Mouse (Mus musculus) liver, embryonic 11.5 days (tissue): Measurements from ENCODE around the gene Mturn. TPM values are rescaled to one million over a fixed set of nuclear protein-coding genes. Genes with fewer than 3 reads are reported as not detected.

Experiments
- ATAC-seq: fragments of 200-750 bp; cut with Nextera tagmentation; replicated peaks from 2 replicates; pipeline ENCODE4 v1.8.0; 2017; ENCODE audit warnings: moderate number of reproducible peaks, mild to moderate bottlenecking, moderate TSS enrichment, moderate library complexity; ENCODE audit not compliant: low FRiP score
- DNase-seq: peaks from one replicate; pipeline ENCODE4 v3.0.0-alpha.2; 2017; ENCODE audit warnings: low spot score
- H3K27ac ChIP-seq: fragments of 300-500 bp; sonication (generic); 2 replicates; pipeline ENCODE4 v1.5.1; 2014; ENCODE audit warnings: mild to moderate bottlenecking, low read depth, low read length, control low read depth
- H3K27me3 ChIP-seq: fragments of 300-500 bp; sonication (generic); replicated peaks from 2 replicates; pipeline ENCODE4 v1.6.1; 2014; ENCODE audit warnings: low read length, mixed read lengths; ENCODE audit not compliant: control insufficient read depth, insufficient read depth
- H3K36me3 ChIP-seq: fragments of 300-500 bp; sonication (generic); 2 replicates; pipeline ENCODE4 v1.6.1; 2014; ENCODE audit warnings: mild to moderate bottlenecking, low read length, moderate library complexity, mixed read lengths; ENCODE audit not compliant: control insufficient read depth, insufficient read depth
- H3K4me1 ChIP-seq: fragments of 300-500 bp; sonication (generic); replicated peaks from 2 replicates; pipeline ENCODE4 v1.6.1; 2014; ENCODE audit warnings: low read length, mixed read lengths; ENCODE audit not compliant: control insufficient read depth, insufficient read depth
- H3K4me2 ChIP-seq: fragments of 300-500 bp; sonication (generic); 2 replicates; pipeline ENCODE4 v1.6.1; 2014; ENCODE audit warnings: mild to moderate bottlenecking, control low read depth, moderate library complexity
- H3K4me3 ChIP-seq: fragments of 300-500 bp; sonication (generic); 2 replicates; pipeline ENCODE4 v1.5.1; 2014; ENCODE audit warnings: low read depth, low read length, control low read depth
- H3K9ac ChIP-seq: fragments of 300-500 bp; sonication (generic); 2 replicates; pipeline ENCODE4 v1.6.1; 2014; ENCODE audit warnings: low read depth, low read length, control low read depth
- H3K9me3 ChIP-seq: fragments of 300-500 bp; sonication (generic); 2 replicates; pipeline ENCODE4 v1.6.1; 2016; ENCODE audit warnings: low read length, inconsistent platforms, mixed read lengths; ENCODE audit not compliant: control insufficient read depth
- WGBS: fragments of 180-500 bp; shearing (Covaris S2); extraction: QIAGEN DNeasy Blood & Tissue Kit; methylation state at CpG from one replicate; pipeline ENCODE4 v1.1.7; 2014; 5-methylcytosine and 5-hydroxymethylcytosine counted together
- polyA plus RNA-seq: library from polyadenylated mRNA; unstranded; fragments of >200 nt; fragmentation: Nextera tagmentation; extraction: Ambion mirVana; gene quantifications from 2 replicates; pipeline ENCODE4 v1.2.1, GENCODE M21; 2014

The Mturn gene
- polyA plus RNA-seq, 1 experiment from 2014 or later = 1.8 TPM

DNA sequence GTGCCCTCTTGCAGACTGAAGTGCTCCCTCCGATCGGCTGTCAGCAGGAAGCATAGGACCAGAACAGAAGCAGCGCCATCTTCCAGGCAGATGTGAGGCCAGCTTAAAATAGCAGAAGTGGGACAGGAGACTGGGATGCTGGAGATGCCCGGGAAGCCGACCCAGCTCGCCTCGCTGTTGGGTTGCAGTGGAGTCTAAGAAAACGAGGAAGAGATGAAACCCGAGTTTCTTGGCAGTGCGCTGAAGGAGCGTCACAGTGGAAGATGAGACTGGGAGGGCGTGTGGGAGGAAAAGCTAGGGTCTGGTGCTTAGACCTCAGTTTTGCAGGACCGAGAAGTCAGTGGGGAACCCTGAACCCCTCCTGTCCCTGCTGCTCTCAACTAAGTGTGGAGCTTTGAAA lies 9.4 kb downstream of the Mturn start:
- Histone ChIP-seq H3K4me2 (no peak overlapping the region), H3K36me3 (no peaks in the 10 kb centered on the region), H3K4me1 (no peaks in the 10 kb centered on the region), H3K4me3 (no peak overlapping the region), H3K27me3 (peaks cover 9% of the 10 kb centered on the region), H3K9ac (no peak overlapping the region), H3K9me3 (no peaks in the 10 kb centered on the region), H3K27ac (no peak overlapping the region)
- 76% methylated on average over 13 of the region's 13 CpGs for WGBS
- DNase-seq (peak; percentile 20), ATAC-seq (no peak)

DNA sequence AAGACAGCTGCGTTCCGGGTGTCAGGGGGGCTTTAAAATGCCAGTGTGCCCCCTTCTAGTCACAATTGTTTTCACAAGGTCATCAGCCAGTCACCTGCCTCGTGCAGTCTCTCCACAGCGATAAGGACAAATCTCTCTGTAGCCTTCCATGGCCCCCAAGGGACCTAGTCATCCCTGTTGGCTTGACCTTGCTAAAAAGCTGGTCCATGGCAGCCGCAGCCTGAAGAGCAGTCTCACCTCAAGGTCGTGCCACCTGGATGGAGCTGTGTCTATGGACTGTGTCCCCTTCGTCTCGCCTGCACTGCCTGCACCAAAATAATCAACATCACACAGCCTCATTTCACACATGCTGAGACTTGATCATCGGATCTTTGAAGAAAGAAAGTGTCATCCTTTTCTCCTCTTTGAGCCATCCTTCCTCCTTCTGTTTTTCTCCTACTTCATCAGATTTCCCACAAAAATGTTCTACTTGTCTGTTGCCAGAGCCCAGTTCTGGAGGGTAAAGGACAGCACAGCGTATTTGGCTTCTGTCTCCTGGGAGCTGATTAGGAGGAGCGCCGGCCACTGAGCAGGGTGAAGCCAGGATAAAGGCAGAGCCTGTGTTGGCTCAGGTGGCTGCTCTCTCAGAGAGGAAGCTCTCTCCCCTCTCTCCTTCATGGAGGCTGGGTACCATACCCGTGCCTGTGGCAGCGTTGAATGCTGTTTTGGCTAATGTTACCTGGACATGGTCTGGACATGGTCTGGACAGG lies 10.1 kb downstream of the Mturn start:
- Histone ChIP-seq H3K27me3 (peaks cover 9% of the 10 kb centered on the region), H3K4me1 (no peaks in the 10 kb centered on the region), H3K9ac (no peak overlapping the region), H3K9me3 (no peaks in the 10 kb centered on the region), H3K4me2 (no peak overlapping the region), H3K27ac (no peak overlapping the region), H3K4me3 (no peak overlapping the region), H3K36me3 (no peaks in the 10 kb centered on the region)
- WGBS = 68% methylated on average over 14 of the region's 14 CpGs
- DNase-seq = peak; percentile 16
- ATAC-seq = no peak

DNA sequence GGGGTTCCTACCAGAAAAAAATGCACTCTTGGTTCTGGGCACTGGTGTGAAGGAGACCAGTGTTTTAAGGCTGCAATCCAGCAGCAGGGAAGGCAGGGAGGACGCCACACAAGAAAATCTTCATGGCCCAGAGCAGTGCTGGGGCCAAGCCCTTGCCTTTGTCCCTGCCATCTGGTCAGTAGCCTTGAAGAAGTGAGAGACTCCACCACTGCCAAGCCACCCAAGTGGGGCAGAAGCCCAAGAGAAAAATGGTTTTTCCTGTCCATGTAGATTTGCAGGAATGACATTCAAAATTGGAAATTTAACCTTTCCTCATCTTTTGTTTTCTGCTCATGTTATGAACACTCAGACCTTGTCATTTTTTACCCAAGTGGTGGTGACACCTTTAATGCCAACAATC lies 10.8 kb downstream of the Mturn start:
- H3K9ac ChIP-seq = no peak overlapping the region
- H3K27ac ChIP-seq = no peak overlapping the region
- no peaks in the 10 kb centered on the region for H3K36me3 ChIP-seq
- no peak for ATAC-seq
- H3K9me3 ChIP-seq = no peaks in the 10 kb centered on the region
- no peaks in the 10 kb centered on the region for H3K4me1 ChIP-seq
- H3K27me3 ChIP-seq = peaks cover 9% of the 10 kb centered on the region
- no peak for DNase-seq
- no peak overlapping the region for H3K4me3 ChIP-seq
- H3K4me2 ChIP-seq = no peak overlapping the region
- WGBS = 79% methylated on average over 1 of the region's 1 CpGs

DNA sequence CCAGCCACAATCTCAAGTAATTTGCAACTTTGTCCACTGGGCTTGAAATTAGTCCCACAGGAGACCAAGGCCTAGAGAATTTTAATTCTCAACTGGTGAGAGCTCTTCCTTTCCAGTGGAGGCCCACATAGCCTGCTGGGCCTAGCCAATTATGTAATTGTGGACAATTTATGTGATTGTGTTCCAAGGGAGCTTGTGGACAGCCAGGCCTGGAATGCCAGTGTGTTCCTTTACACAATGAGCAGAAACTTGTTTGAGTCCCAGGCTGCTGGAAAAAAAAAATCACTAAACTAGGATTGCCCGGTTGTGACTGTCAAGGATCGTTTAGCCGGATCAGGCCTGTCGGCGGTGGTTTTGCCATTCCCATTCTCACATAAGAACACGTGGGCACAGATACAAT lies 11.9 kb downstream of the Mturn start:
- no peak overlapping the region for H3K4me2 ChIP-seq
- H3K27ac ChIP-seq = no peak overlapping the region
- WGBS = 89% methylated on average over 6 of the region's 6 CpGs
- no peak for DNase-seq
- no peak overlapping the region for H3K9ac ChIP-seq
- no peak for ATAC-seq
- no peaks in the 10 kb centered on the region for H3K4me1 ChIP-seq
- no peak overlapping the region for H3K4me3 ChIP-seq
- H3K9me3 ChIP-seq = no peaks in the 10 kb centered on the region
- no peaks in the 10 kb centered on the region for H3K36me3 ChIP-seq
- 0 out of 2 replicates have a peak, but pooled peaks cover 3% of the 10 kb centered on the region for H3K27me3 ChIP-seq

DNA sequence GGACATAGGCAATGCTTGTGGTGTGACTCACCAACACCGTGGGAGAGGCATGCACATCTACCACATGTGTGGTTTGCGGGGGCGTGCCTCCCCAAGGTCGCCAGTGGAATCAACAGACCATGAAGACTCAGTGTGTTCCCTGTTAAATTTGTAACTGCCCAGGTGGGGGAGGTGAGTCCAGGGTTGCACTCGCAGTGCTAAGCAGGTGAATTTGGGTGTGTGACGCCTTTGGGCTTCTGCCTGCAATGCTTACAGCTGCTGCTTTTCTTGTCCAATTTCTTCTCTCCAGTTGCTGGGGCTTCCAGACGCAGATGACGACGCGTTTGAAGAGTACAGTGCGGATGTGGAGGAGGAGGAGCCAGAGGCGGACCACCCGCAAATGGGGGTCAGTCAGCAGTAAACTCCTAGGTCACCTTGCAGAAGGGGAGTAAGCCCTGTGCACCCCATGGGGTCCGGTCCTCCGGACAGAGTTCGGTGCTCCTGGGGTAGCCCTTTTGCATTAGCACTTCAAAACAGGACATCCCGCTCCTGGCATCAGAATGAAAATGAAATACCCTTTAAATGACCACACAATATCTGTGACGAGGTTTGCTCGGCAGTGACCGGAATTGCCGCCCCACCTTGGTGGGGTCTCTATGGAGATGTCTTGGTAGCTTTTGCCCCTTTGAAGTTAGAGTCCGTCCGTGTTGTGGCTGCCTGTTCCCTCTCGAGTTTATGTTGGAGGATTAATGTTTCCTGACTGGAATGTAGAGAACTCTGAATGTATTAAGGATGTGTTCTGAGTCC lies 17.5 kb downstream of the Mturn start:
- DNase-seq (no peak), ATAC-seq (peak; percentile 41; the same call in 1 of the 2 replicates)
- H3K9me3 ChIP-seq = no peaks in the 10 kb centered on the region
- peaks cover 5% of the 10 kb centered on the region for H3K4me1 ChIP-seq
- peaks cover 22% of the 10 kb centered on the region for H3K27me3 ChIP-seq
- peak overlapping the region; percentile 52 for H3K9ac ChIP-seq
- peak overlapping the region; percentile 54 for H3K4me3 ChIP-seq
- 8% methylated on average over 24 of the region's 24 CpGs for WGBS
- H3K36me3 ChIP-seq = no peaks in the 10 kb centered on the region
- H3K27ac ChIP-seq = no peak overlapping the region
- H3K4me2 ChIP-seq = peak overlapping the region; percentile 95

DNA sequence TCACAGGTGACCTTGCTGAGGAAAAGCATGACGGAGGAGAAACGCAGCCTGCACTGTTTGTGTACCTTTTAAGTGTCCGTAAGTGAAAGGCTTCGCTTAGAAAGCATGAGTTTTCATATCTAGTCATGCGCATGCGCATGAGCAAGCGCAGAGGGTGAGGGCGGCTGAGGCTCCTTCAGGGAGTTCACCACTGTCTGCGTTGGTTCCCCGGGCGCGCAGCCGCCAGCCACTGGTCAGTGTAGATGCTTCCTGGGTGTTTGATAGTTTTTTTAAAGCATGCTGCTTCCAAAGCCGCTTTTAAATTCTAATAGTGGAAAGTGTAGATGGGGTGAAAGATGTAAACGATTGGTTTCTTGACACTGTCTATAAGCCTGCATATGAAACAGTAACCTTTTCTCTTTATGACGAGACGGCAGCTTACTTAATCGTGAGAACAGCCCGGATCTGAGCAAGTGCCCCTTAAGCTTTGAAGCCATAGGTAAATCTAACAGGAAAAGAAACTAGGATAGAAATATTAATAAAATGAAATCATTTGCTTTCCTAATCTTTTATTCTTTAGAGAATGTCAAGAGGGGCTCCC lies 18.1 kb downstream of the Mturn start:
- Histone ChIP-seq H3K9ac (peak overlapping the region; percentile 52), H3K27me3 (peaks cover 29% of the 10 kb centered on the region), H3K4me1 (peaks cover 5% of the 10 kb centered on the region), H3K4me3 (peak overlapping the region; percentile 54), H3K4me2 (peak overlapping the region; percentile 95), H3K27ac (no peak overlapping the region), H3K36me3 (no peaks in the 10 kb centered on the region), H3K9me3 (no peaks in the 10 kb centered on the region)
- WGBS = 5% methylated on average over 19 of the region's 19 CpGs
- ATAC-seq (peak; percentile 82), DNase-seq (peak; percentile 78)

DNA sequence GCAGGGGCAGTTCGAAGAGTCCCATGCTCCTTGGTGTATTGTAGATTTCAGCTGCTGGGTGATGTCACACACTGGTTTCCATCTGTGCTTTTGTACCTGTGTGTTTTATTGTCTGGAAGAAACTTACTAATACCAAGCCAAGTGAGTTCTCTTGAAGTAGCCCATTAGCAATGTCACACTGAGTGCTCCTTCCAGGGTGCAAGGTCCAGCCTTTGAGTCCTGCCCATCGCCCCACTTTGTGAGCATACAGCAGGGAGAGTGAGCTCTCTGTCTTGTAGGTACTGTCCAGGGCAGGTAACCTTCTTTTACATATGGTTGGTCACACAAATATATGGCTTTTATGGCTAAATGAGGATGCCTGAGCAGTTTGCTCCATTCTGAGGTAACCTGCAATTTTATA lies 19.1 kb downstream of the Mturn start:
- Histone ChIP-seq H3K9ac (no peak overlapping the region), H3K4me3 (no peak overlapping the region), H3K27ac (no peak overlapping the region), H3K36me3 (no peaks in the 10 kb centered on the region), H3K9me3 (no peaks in the 10 kb centered on the region), H3K4me2 (no peak overlapping the region), H3K4me1 (peaks cover 8% of the 10 kb centered on the region), H3K27me3 (peaks cover 30% of the 10 kb centered on the region)
- DNase-seq (no peak), ATAC-seq (no peak)
- WGBS = 86% methylated on average over 2 of the region's 2 CpGs

DNA sequence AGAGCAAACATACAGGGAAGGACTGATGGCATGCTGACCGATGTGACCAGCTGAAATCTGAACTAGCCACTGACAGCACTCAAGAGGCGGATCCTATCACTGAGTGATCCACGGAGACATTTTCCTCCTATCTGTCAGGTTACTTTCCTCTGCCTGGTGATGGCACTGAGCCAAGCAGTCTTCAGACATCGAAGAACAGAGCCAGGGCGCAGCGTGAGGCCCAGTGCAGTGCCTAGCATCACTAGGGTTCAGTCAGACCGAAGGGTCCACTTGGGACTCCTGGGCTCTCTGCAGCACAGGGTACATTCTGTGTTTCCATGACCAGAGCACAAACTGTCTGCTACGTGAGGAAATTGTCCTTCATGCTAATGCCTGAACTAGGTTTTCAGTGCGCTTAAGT lies 20.5 kb downstream of the Mturn start:
- H3K27ac ChIP-seq = no peak overlapping the region
- H3K4me1 ChIP-seq = peaks cover 11% of the 10 kb centered on the region
- H3K36me3 ChIP-seq = no peaks in the 10 kb centered on the region
- H3K4me2 ChIP-seq = no peak overlapping the region
- DNase-seq (no peak), ATAC-seq (no peak)
- peaks cover 30% of the 10 kb centered on the region for H3K27me3 ChIP-seq
- H3K9me3 ChIP-seq = no peaks in the 10 kb centered on the region
- no peak overlapping the region for H3K4me3 ChIP-seq
- no peak overlapping the region for H3K9ac ChIP-seq
- WGBS = 68% methylated on average over 9 of the region's 9 CpGs
